Mouse (Mus musculus): ENCODE measurements around the gene Cmc2.

Gene Cmc2

DNA sequence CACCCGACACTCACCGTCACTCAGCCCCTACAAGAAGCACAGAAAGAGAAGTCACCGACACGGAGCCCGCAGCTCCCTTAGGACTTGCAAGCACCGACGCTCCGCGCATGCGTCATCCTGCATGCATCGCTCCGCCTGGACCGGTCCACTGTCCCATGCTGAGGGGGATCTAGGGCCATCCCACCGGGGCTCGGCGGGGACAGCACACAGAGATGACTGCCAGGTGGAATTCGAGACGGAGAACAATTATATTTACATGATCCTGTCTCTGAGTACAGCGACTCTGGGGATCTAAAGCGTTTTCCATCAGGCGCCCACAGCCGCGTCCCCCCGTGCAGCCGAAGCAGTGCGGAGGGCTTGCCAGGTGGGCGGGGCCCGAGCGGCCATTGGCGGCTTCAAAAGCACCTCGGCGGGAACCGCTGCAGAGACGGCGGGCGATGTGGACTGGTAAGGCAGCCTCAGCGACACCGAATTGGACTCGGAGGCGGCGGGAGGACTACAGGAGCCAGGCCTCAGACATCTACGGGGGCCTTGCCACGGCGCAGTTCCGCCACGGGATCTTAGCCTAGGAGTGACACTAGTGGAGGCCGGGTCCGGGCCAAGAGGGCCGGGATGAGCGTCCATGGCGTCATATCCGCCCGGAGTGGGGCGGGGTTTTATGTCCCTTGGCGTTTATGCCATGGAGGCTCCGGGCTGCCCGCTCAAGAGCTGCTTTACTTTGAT, at the start of gene Cmc2, which contains the start of gene Cenpn:
Gene Cmc2 (minus strand): TSS at position 119 of the 723 bp plus-strand sequence.
Gene Cenpn (plus strand): TSS at position 394 of the 723 bp plus-strand sequence.
- peak; percentile 98 for DNase-seq (ENCODE audit: low read depth, low spot score)

DNA sequence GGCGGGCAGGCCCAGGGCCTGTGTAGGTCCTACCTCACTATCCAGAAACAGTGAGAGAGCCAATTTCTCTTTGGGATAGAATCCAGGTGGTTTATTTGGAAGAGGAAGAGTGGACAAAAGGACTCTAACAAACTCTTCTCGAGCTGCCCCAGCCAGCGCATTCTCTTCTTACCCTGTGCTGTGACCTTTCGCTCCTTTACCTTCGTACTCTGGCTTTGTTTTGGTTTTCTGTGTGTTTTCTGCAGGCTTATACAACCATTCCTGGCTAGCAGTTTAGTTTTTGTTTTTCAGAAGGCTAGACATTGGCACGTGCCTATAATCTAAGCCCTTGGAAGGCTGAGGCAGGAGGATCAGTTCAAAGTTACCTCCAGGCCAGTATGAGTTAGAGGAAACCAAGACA, 48.3 kb upstream of the Cmc2 start:
- no peak for DNase-seq (ENCODE audit: low read depth, low spot score)

DNA sequence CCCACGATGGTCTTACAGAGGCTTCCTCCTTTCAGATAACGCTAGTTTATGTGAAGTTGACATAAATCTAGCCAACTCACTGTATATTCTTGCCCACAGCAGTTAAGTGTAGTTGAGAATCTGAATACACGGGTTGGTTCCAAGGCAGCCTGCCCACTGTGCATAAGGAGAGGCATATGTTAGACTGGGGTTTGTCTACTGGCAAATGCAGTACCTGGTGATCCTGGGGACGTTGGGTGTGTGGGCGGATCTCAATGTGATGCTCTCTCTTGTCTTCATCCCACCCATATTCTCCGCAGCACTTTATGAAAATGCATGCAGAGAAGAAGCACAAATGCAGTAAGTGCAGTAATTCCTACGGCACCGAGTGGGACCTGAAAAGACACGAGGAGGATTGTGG, 33.2 kb upstream of the Cmc2 start:
- DNase-seq (ENCODE audit: low read depth, low spot score) = no peak

DNA sequence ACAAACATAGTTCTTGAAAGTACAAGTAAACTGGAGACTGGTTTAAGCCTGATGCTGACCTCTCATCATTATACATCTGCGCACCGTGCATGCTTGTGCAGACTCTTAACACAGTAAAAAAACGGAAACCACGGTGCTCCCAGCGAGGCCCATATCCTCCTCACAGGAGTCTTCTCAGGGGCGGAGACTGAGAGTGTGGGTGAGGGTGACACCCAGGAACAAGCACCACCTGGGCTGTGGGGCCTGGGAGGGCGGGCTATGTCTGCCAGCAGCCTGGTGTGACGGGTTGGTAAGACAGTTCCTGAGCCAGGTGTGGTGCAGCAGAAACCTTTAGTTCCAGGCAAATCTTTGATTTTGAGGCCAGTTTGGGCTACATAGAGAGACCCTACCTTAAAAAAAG, 31.2 kb upstream of the Cmc2 start:
- no peak for DNase-seq (ENCODE audit: low read depth, low spot score)

DNA sequence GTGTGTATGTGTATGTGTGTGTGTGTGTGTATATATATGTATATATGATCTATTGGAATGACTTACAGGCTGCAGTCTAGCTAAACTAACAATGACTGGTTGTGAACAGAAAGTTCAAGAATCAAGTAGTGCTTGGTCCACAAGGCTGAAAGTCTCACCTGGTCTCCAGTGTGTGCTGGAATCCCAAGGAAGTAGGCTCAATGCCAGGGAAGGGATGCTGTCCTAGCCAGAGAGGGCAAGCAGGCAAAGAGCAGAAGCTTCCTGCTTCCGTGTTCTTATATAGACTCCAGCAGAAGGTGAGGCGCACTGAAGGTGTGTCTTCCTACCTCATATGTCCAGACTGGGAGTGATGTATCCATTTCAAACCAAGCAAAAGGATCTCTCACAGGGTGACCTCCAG, 30.5 kb upstream of the Cmc2 start:
- DNase-seq (ENCODE audit: low read depth, low spot score) = no peak

DNA sequence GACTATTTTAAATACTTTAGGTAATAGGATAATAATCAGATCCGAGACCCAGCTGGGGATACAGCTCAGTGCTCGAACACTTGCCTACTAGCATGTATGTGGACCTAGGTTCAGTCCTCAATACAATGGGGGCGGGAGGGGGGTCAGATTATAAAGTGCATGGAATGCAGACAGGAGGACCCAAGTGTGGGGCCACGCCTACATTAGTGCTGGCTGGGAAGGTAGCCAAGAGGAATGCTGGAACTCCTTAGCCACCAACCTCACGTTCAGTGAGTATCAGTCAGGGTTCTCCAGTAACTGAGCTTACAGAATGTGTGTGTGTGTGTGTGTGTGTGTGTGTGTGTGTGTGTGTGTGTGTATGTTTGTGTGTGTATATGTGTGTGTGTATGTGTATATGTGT, 30.1 kb upstream of the Cmc2 start:
- DNase-seq (ENCODE audit: low read depth, low spot score) = peak; percentile 67

DNA sequence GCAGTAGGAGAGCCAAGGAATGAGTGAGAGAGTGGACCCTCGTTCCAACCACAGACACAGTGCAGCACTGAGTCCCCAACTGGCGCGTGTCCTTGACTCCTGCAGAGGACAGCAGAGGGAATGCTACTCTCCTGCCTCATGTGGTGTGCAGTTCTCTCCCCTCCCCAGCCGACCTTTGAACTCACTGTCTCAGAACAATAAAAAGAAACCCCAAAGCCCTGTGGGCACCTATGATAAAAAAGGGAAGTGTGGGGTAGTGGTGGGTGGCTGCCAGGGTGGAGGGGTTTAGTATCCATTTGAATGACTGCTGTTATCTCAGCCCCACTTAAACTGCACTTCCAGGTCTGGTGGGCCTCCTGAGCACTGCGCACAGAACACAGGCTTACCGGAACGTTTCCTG, 26.3 kb upstream of the Cmc2 start:
- DNase-seq (ENCODE audit: low read depth, low spot score) = peak; percentile 40

DNA sequence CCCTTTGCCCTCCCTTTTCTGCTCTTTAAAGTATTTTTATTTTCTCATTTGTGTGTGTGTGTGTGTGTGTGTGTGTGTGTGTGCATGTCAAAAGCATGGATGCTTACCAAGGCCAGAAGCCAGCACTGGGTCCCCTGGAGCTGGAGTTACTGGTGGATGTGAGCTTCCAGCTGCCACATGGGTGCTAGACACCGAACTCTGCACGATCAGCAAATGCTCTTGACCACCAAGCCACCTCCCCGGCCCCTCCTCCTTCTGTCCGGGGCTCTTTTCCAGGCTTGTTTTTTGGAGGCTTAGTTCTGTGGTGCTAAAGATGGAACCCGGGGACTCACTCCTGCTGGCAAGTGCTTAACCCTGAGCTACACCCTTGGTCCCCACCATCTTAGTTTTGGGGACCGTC, 25.6 kb upstream of the Cmc2 start:
- peak; percentile 44 for DNase-seq (ENCODE audit: low read depth, low spot score)

DNA sequence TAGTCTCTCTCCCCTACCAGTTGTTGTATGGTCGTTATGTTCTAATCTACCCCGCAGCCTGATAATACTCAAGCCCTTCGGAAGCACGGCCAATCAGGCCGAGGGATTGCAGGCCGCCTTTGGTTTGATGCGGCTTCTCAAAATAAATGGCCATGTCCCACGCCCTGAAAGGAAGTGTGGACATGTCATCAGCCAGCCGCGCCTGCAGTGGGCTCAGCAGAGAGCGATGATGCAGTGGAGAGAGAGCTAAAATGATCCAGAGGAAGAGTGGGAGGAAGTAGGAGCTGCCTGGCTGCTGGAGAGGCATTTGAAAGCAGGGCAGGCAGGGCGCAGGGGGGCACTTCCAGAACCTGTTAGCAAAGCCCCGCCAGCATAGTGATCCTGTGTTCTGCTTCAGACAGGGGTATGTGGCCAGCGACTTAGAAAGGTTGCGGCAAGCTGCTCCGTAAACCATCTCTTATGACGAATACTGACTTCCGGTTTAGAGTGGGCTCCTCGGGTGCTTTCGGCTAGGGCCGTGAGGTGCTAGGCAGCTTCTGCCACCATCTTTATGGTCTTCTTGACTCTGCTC, 25.1 kb upstream of the Cmc2 start:
- no peak for DNase-seq (ENCODE audit: low read depth, low spot score)

DNA sequence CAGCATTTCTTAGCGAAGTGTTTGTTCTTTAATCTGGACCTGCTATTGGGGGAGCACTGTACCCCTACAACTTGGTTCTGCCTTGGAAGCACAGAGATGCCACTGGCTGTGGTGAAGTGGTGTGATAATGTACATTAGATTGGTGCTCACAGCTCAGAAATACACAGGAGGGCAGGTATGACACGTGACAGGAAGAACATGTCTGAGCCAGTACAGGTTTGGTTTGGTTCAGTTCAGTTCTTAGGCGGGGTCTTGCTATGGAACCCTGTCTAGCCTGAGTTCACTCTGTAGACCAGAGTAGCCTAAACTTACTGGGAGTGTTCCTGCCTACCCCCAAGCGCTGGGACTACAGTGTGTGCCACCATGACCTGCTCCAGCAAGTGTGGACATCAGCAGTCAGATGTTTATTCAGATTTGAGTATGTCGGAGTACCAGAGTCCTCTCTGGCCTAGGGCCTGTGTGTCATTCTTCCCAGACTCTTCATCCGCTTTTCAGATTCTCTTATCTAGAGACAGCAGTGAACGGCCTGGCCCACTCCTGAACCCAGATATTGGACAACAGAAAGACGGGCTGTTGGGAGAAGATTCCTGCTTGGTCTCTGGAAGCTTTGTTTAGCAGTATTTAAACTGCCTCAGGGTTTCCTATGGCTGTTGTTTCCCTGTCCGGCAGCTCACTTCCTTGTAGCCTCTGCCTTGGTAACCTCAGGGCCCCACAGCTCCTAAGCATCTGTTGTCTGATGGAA, 24.1 kb upstream of the Cmc2 start:
- no peak for DNase-seq (ENCODE audit: low read depth, low spot score)

DNA sequence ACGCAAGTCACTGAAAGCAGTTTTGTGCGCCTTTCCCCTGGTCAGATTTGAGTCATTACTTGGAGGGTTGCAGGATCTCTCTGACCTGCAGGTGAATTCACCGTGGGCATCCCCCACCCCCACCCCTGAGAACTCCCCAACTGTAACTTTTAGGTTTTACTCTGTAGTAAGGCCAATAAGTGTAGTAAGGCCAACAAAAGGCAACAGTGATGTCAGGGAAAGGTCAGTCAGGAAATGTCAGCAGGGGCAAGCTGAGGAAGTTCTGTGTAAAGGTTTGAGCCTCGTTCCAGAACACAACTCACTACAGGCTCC, 23.1 kb upstream of the Cmc2 start:
- DNase-seq (ENCODE audit: low read depth, low spot score) = no peak

DNA sequence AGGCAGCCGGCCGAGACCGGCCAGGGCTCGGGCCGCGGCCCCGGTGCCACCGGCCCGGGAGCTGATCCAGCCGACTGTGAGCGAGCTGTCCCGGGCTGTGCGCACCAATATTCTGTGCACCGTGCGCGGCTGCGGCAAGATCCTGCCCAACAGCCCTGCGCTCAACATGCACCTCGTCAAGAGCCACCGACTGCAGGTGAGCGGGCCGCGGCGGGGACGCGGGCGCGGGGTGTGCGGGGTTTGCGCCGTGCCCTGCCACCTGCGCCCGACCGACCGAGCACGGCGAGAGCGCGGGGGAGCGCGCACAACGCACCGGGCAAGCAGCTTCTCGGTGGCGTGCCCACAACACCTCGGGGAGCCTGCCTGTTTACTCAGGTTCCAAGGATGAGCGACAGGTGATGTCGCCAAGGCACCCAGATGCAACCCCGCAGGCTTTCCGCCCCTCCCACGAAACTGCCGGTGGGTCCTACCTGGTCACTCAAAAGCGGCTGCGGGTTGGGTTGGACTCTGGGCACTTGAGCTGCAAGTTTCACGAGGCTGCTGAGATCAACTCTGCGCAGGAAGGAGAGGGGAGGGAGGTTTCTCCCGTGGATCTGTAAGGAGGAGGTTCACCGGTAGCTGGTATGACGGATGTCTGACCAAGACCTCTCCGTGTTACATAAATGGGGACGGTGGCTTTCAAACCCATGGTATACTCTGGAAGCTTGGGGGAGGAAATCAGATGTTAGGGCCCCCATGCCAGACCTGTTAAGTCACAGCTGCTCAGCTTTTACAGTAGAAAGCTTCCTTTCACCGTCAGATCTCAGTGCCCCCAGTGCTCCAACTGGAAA, 22.5 kb upstream of the Cmc2 start:
- DNase-seq (ENCODE audit: low read depth, low spot score) = peak; percentile 67

DNA sequence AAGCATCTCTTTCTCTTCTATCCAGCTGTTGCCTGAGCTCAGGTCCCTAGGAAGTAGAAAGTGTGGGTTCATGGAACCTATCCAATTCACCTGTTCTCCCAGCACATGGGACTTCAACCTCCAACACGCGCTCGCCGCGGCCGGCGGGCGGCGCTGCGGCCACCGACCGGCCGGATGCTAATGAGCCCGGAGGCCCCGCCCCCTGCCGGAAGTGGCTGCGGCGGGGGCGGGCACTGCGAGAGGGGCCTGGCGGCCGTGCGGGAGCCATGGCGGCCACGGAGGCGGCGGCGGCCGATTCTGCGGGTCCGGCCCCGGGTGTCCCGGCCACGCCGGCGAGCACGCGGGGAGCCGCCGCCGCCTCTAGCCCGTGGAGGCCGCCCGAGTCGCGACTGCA, 21.9 kb upstream of the Cmc2 start, which contains the start of gene Atmin:
Gene Atmin (plus strand): TSS at position 233 of the 394 bp plus-strand sequence.
- peak; percentile 87 for DNase-seq (ENCODE audit: low read depth, low spot score)

DNA sequence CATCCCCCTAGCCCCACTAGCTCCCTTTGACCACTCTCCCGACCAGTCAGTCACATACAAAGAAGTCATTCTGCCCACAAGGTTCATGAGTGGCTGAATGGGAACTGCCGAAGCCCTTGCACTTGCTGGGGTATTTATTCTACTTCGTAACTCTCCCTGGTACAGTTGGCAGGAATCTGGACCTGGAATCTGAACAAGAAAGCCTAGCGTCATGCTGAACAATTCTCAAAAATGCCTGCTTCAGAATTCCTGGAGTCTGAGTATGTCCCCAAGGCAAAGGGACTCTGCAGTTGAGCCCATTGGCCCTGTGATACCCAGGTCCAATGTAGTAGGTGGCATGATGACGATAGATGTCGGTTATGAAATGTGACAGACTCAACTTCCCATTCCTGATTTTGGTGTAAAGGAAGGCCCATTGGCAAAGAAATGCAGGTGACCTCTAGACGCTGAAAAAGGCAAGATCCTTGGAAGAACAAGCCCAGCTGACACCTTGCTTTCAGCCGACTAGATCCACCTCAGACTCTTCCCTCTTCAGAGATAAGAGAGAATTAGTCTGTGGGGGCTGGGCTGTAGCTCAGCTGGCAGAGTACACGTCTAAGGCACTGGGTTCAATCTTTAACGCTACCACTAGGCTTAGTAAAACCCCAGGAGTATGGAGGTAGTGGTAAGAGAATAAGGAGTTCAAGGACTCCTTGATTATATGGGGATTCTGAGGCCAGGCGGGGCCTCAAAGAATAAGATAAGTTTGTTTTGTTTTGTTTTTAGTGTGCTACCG, 21.2 kb upstream of the Cmc2 start:
- peak; percentile 46 for DNase-seq (ENCODE audit: low read depth, low spot score)

DNA sequence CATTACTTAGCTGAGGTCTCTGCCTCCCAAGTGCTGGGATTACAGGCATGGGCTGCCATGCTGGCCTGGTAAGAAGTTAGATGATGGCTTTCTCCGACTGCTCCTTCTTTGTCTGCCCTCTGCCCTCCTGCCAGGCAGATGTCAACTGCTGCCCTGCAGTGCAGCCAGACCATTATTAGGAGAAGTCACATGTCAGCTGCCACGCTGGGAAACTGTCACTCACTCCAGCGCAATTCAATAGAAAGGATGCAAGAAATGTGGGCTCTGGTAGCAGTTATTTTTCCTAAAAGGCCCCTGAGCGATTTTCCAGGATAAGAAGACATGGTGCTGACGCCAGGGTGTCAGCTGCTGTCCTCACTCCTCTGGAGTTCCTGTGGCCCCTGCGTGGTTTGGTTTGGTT, 14.3 kb upstream of the Cmc2 start:
- DNase-seq (ENCODE audit: low read depth, low spot score) = no peak

DNA sequence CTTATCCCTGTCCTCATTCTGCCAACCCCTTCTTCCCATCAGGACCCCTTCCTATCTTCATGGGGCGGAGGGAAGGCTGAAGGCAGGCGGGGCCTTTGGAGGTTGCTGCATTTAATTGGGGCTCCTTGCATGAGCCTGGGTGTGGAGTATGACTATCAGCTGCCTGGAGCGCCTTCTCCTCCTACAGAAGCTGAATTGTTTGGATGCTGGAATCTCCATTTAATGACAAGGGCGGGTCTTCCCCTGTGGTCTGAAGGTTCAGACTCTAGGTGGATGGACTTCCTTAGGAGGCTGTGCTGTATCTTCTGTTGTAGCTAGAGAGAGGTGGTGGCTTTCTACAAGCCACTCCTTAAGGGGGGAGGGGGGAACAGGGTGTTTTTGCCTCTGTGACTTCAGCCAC, 13.7 kb upstream of the Cmc2 start:
- peak; percentile 93 for DNase-seq (ENCODE audit: low read depth, low spot score)

DNA sequence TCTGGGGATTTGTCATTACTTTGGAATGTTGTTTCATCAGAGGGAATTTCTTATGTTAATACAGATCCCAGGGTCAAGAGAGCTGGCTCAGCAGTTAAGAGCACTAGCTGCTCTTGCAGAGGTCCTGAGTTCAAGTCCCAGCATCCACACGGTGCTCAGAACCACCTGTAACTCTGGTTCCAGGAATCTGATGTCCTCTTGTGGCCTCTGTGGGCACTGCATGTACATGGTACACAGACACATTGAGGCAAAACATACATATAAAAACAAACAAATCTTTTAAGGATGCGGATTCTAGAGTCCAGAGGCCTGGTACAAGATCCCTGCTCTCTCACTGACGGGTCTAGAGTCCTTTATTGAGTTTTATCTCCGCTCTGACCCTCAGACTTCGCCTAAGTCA, 7.3 kb upstream of the Cmc2 start:
- peak; percentile 36 for DNase-seq (ENCODE audit: low read depth, low spot score)

DNA sequence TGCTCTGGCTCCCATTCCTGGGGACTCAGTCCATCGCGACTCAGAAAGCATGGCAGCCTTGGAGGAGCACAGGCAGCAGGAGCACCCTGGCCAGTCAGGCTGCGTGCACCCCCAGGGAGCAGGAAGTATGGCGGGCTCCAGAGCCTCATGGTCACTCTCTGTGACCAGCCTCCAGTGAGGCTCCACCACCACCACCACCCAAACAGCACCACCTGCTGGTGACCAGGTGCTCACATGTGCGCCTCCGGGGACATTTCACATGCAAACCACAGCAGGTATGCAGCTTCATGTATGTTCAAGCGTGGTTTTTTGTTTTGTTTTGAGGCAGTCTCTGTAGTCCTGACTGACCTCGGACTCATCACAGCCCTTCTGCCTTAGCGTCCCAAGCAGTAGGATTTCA, 6.6 kb upstream of the Cmc2 start:
- peak; percentile 75 for DNase-seq (ENCODE audit: low read depth, low spot score)

DNA sequence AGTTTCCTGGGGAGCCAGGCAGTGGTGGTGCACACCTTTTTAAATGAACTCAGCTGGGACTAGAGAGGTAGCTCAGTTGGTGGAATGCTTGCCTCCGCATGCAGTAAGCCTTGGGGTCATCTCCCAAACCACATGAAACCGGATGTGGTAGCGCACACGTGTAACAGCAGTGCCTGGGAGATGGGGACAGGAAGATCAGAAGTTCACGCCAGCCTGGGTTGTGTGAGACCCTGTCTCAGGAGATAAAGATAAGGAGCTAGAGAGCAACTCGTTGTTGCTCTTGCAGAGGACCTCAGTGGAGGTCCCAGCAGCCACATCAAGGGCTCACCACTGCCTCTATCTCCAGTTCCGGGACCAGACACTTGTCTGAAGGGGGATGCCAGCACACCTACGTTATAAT, 2.3 kb upstream of the Cmc2 start:
- no peak for DNase-seq (ENCODE audit: low read depth, low spot score)

DNA sequence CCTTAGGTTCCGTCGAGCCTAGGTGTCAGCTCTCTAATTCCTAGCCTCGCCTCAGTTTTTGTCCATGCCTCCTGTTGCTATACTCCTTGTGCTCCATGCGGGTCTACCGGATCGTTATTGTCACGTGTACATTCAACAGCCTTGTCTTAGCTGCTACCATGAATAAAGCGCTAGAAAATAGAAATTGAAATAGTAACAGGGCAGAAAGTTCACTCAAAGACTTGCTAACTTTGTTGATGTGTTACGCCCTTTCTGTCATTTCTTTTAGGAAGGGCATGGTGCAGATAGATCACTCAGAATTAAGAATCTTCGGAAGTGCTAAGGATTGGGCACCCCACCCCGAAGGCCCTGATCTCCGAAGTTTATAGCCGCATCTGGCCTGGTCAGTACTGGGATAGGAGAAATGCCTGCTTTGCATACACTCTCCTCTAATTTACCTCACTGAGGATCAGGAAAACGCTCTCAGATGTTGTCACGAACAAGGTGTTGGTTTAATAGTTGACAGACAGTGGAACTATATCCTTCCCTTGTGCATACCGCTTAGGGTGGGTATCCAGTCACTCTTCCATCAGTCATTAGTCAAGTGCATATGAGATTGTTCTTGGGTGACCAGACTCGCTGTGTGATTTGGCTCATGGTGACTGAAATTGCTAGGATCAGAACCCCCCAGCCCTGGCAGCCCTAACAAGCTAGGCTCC, 954 bp upstream of the Cmc2 start:
- DNase-seq (ENCODE audit: low read depth, low spot score) = no peak

DNA sequence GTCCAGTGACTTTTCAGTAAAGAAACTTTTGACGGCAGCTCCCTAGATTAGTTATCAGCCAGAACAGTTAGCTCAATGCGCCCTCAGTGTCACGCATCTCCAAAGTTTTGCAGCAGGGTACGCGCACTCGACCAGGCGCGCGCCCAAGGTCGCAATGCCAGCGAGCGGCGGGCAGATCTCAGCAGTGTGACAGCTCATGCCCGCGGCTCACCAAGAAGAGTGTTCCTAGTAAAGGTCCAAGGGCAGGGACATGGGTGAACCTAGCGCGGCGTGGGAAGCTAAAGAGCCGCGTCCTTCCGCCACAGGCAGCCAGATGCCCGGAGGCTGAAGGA, 284 bp downstream of the Cmc2 start:
- DNase-seq (ENCODE audit: low read depth, low spot score) = no peak

All from R1 (cell line).